Mouse (Mus musculus) stomach, postnatal 0 days (tissue): ENCODE measurements around the gene Naaladl2.

Source experiments
- CTCF ChIP-seq: IDR thresholded peaks from 2 replicates; pipeline ENCODE4 v1.5.1; 2016; ENCODE audit warnings: antibody characterized with exemption, low read depth, mild to moderate bottlenecking, moderate library complexity
- EP300 ChIP-seq: optimal IDR thresholded peaks from 2 replicates; pipeline ENCODE3; 2016; ENCODE audit warnings: antibody characterized with exemption

GRCm38 (mm10) chr3:24796739-24797138, 347.3 kb downstream of the Naaladl2 start:
- TF ChIP-seq CTCF, result no peak
- TF ChIP-seq EP300, result no peak
